Mouse (Mus musculus) liver, embryonic 16.5 days (tissue): ENCODE results near the gene Fstl4. TPM values are rescaled to one million over a fixed set of nuclear protein-coding genes. Genes with fewer than 3 reads are reported as not detected.

Source experiments
- ATAC-seq: fragments of 200-750 bp; cut with Nextera tagmentation; 2 replicates; pipeline ENCODE4 v1.8.0; 2017; ENCODE audit warnings: low read depth, mild to moderate bottlenecking, moderate number of reproducible peaks, moderate library complexity
- H3K27ac ChIP-seq: fragments of 300-500 bp; sonication (generic); 2 replicates; pipeline ENCODE4 v1.5.1; 2014; ENCODE audit warnings: mild to moderate bottlenecking, low read length
- H3K27me3 ChIP-seq: fragments of 300-500 bp; sonication (generic); 2 replicates; pipeline ENCODE4 v1.6.1; 2014; ENCODE audit warnings: low read depth, low read length, mixed read lengths; ENCODE audit not compliant: control insufficient read depth, insufficient read depth
- H3K36me3 ChIP-seq: fragments of 300-500 bp; sonication (generic); 2 replicates; pipeline ENCODE4 v1.6.1; 2014; ENCODE audit warnings: mild to moderate bottlenecking; ENCODE audit not compliant: control insufficient read depth, insufficient read depth
- H3K4me1 ChIP-seq: fragments of 300-500 bp; sonication (generic); 2 replicates; pipeline ENCODE4 v1.6.1; 2014; ENCODE audit warnings: low read depth, low read length, mixed read lengths; ENCODE audit not compliant: control insufficient read depth
- H3K4me2 ChIP-seq: fragments of 300-500 bp; sonication (generic); 2 replicates; pipeline ENCODE4 v1.6.1; 2014; ENCODE audit warnings: low read depth, low read length, mixed read lengths
- H3K4me3 ChIP-seq: fragments of 300-500 bp; sonication (generic); 2 replicates; pipeline ENCODE4 v1.5.1; 2014; ENCODE audit warnings: low read depth, mild to moderate bottlenecking, low read length
- H3K9ac ChIP-seq: fragments of 300-500 bp; sonication (generic); 2 replicates; pipeline ENCODE4 v1.6.1; 2014; ENCODE audit warnings: low read depth, low read length
- H3K9me3 ChIP-seq: fragments of 300-500 bp; sonication (generic); replicated peaks from 2 replicates; pipeline ENCODE4 v1.6.1; 2016; ENCODE audit warnings: low read length; ENCODE audit not compliant: control insufficient read depth
- WGBS: fragments of 180-500 bp; shearing (Covaris S2); extraction: QIAGEN DNeasy Blood & Tissue Kit; methylation state at CpG from one replicate; pipeline ENCODE4 v1.1.7; 2014; ENCODE audit not compliant: insufficient replicate concordance; 5-methylcytosine and 5-hydroxymethylcytosine counted together
- polyA plus RNA-seq: library from polyadenylated mRNA; unstranded; fragments of >200 nt; fragmentation: Nextera tagmentation; extraction: Ambion mirVana; gene quantifications from 2 replicates; pipeline ENCODE4 v1.2.1, GENCODE M21; 2015

The Fstl4 gene
- polyA plus RNA-seq, 1 experiment from 2014 or later = 0.08 TPM

- Histone ChIP-seq H3K9ac (no peak overlapping the region), H3K27me3 (no peaks in the 10 kb centered on the region), H3K4me2 (no peak overlapping the region), H3K9me3 (no peaks in the 10 kb centered on the region), H3K36me3 (no peaks in the 10 kb centered on the region), H3K4me1 (no peaks in the 10 kb centered on the region), H3K4me3 (no peak overlapping the region), H3K27ac (no peak overlapping the region)
- 25% methylated on average over 2 of the region's 2 CpGs for WGBS
- ATAC-seq = no peak
These were observed 113.2 kb downstream of the Fstl4 start for GRCm38 (mm10) chr11:52877662-52878061.

- no peaks in the 10 kb centered on the region for H3K4me1 ChIP-seq
- H3K4me3 ChIP-seq = no peak overlapping the region
- no peak overlapping the region for H3K27ac ChIP-seq
- WGBS = 46% methylated on average over 2 of the region's 2 CpGs
- H3K9ac ChIP-seq = no peak overlapping the region
- no peaks in the 10 kb centered on the region for H3K36me3 ChIP-seq
- no peak overlapping the region for H3K4me2 ChIP-seq
- no peaks in the 10 kb centered on the region for H3K27me3 ChIP-seq
- H3K9me3 ChIP-seq = no peaks in the 10 kb centered on the region
- no peak for ATAC-seq
These were observed 115.5 kb downstream of the Fstl4 start for GRCm38 (mm10) chr11:52879958-52880357.

- 33% methylated on average over 6 of the region's 6 CpGs for WGBS
- ATAC-seq = no peak
- H3K36me3 ChIP-seq = no peaks in the 10 kb centered on the region
These were observed 122.3 kb downstream of the Fstl4 start for GRCm38 (mm10) chr11:52886559-52887303.

GRCm38 (mm10) chr11:52888150-52888549 lies 123.7 kb downstream of the Fstl4 start:
- WGBS = 25% methylated on average over 6 of the region's 6 CpGs
- Histone ChIP-seq H3K36me3 (no peaks in the 10 kb centered on the region), H3K9me3 (no peaks in the 10 kb centered on the region), H3K27me3 (no peaks in the 10 kb centered on the region), H3K27ac (no peak overlapping the region), H3K4me3 (no peak overlapping the region), H3K9ac (no peak overlapping the region), H3K4me1 (no peaks in the 10 kb centered on the region), H3K4me2 (no peak overlapping the region)
- ATAC-seq = no peak

More at GRCm38 (mm10) chr11:52886559-52887303, 122.3 kb downstream of the Fstl4 start:
- Histone ChIP-seq H3K27me3 (no peaks in the 10 kb centered on the region), H3K4me2 (no peak overlapping the region), H3K9me3 (no peaks in the 10 kb centered on the region), H3K4me1 (no peaks in the 10 kb centered on the region), H3K4me3 (no peak overlapping the region), H3K9ac (no peak overlapping the region), H3K27ac (no peak overlapping the region)

GRCm38 (mm10) chr11:52889527-52889926 lies 125.1 kb downstream of the Fstl4 start:
- Histone ChIP-seq H3K36me3 (no peaks in the 10 kb centered on the region), H3K9me3 (no peaks in the 10 kb centered on the region), H3K4me3 (no peak overlapping the region), H3K4me1 (no peaks in the 10 kb centered on the region), H3K27me3 (no peaks in the 10 kb centered on the region), H3K27ac (no peak overlapping the region), H3K9ac (no peak overlapping the region), H3K4me2 (no peak overlapping the region)
- 60% methylated on average over 4 of the region's 4 CpGs for WGBS
- no peak for ATAC-seq

- H3K27ac ChIP-seq = no peak overlapping the region
- H3K36me3 ChIP-seq = no peaks in the 10 kb centered on the region
- H3K27me3 ChIP-seq = no peaks in the 10 kb centered on the region
- no peak overlapping the region for H3K9ac ChIP-seq
- no peak overlapping the region for H3K4me2 ChIP-seq
- H3K4me1 ChIP-seq = no peaks in the 10 kb centered on the region
- no peak for ATAC-seq
- WGBS = 55% methylated on average over 7 of the region's 7 CpGs
- no peaks in the 10 kb centered on the region for H3K9me3 ChIP-seq
- H3K4me3 ChIP-seq = no peak overlapping the region
These were observed 125.7 kb downstream of the Fstl4 start for GRCm38 (mm10) chr11:52890156-52890555.

GRCm38 (mm10) chr11:52904101-52904500 lies 139.7 kb downstream of the Fstl4 start:
- Histone ChIP-seq H3K27me3 (no peaks in the 10 kb centered on the region), H3K4me3 (no peak overlapping the region), H3K9ac (no peak overlapping the region), H3K4me2 (no peak overlapping the region), H3K27ac (no peak overlapping the region), H3K9me3 (no peaks in the 10 kb centered on the region), H3K4me1 (no peaks in the 10 kb centered on the region), H3K36me3 (no peaks in the 10 kb centered on the region)
- no peak for ATAC-seq
- 68% methylated on average over 5 of the region's 5 CpGs for WGBS

GRCm38 (mm10) chr11:52910788-52911187 lies 146.4 kb downstream of the Fstl4 start:
- no peak overlapping the region for H3K4me3 ChIP-seq
- no peaks in the 10 kb centered on the region for H3K36me3 ChIP-seq
- ATAC-seq = no peak
- H3K9ac ChIP-seq = no peak overlapping the region
- H3K27me3 ChIP-seq = no peaks in the 10 kb centered on the region
- no peaks in the 10 kb centered on the region for H3K9me3 ChIP-seq
- no peak overlapping the region for H3K4me2 ChIP-seq
- 52% methylated on average over 7 of the region's 7 CpGs for WGBS
- no peaks in the 10 kb centered on the region for H3K4me1 ChIP-seq
- H3K27ac ChIP-seq = no peak overlapping the region

GRCm38 (mm10) chr11:52914431-52914830 lies 150.0 kb downstream of the Fstl4 start:
- no peak overlapping the region for H3K27ac ChIP-seq
- H3K4me3 ChIP-seq = no peak overlapping the region
- no peaks in the 10 kb centered on the region for H3K36me3 ChIP-seq
- no peaks in the 10 kb centered on the region for H3K4me1 ChIP-seq
- WGBS = 30% methylated on average over 6 of the region's 6 CpGs
- H3K4me2 ChIP-seq = no peak overlapping the region
- H3K9me3 ChIP-seq = no peaks in the 10 kb centered on the region
- H3K9ac ChIP-seq = no peak overlapping the region
- no peaks in the 10 kb centered on the region for H3K27me3 ChIP-seq
- no peak for ATAC-seq
